Mouse (Mus musculus) liver, adult (tissue): Measurements from ENCODE around the gene Clec16a.

Experiments used
- GATA4 ChIP-seq: IDR thresholded peaks from 2 replicates; pipeline ENCODE4 v1.6.1; 2014; ENCODE audit warnings: mild to moderate bottlenecking, low read length; ENCODE audit not compliant: insufficient replicate concordance

The Clec16a gene

GRCm38 (mm10) chr16:10524866-10525609 is 20.1 kb upstream of the Clec16a start:
- TF ChIP-seq GATA4, result no peak

GRCm38 (mm10) chr16:10525610-10525980 is 19.5 kb upstream of the Clec16a start:
- TF ChIP-seq GATA4, result no peak

- TF ChIP-seq GATA4, result no peak
Observed at GRCm38 (mm10) chr16:10527046-10527644, 18.0 kb upstream of the Clec16a start.

- TF ChIP-seq GATA4, result no peak
Observed at GRCm38 (mm10) chr16:10528382-10528781, 16.8 kb upstream of the Clec16a start.

GRCm38 (mm10) chr16:10530179-10530578 is 15.0 kb upstream of the Clec16a start:
- no peak for TF ChIP-seq GATA4

GRCm38 (mm10) chr16:10533781-10534180 is 11.4 kb upstream of the Clec16a start:
- TF ChIP-seq GATA4, result no peak

GRCm38 (mm10) chr16:10534567-10534966 is 10.6 kb upstream of the Clec16a start:
- TF ChIP-seq GATA4, result no peak

GRCm38 (mm10) chr16:10536323-10536722 is 8.8 kb upstream of the Clec16a start:
- no peak for TF ChIP-seq GATA4

- no peak for TF ChIP-seq GATA4
Observed at GRCm38 (mm10) chr16:10536961-10537360, 8.2 kb upstream of the Clec16a start.

- TF ChIP-seq GATA4, result no peak
Observed at GRCm38 (mm10) chr16:10540763-10541597, 4.2 kb upstream of the Clec16a start.

GRCm38 (mm10) chr16:10541598-10541930 is 3.6 kb upstream of the Clec16a start:
- TF ChIP-seq GATA4, result no peak

- no peak for TF ChIP-seq GATA4
Observed at GRCm38 (mm10) chr16:10542266-10542665, 2.9 kb upstream of the Clec16a start.

- TF ChIP-seq GATA4, result peak; percentile 8; the same call in 1 of the 2 replicates
Observed at GRCm38 (mm10) chr16:10542698-10543365, 2.3 kb upstream of the Clec16a start, which contains the start of gene Dexi. Gene Dexi, minus strand, starts transcription at chr16:10543054.

GRCm38 (mm10) chr16:10546865-10547264 is 1.7 kb downstream of the Clec16a start:
- TF ChIP-seq GATA4, result no peak

- TF ChIP-seq GATA4, result no peak
Observed at GRCm38 (mm10) chr16:10548938-10549337, 3.8 kb downstream of the Clec16a start.

GRCm38 (mm10) chr16:10549600-10549999 is 4.5 kb downstream of the Clec16a start:
- TF ChIP-seq GATA4, result no peak

- TF ChIP-seq GATA4, result no peak
Observed at GRCm38 (mm10) chr16:10551592-10551991, 6.5 kb downstream of the Clec16a start.
